Comparison of ENCODE assay signal across 12 mouse cellular contexts in genomic region chr3:75952328-75953060, GRCm38 (mm10). TPM values are rescaled to one million over a fixed set of nuclear protein-coding genes. Genes with fewer than 3 reads are reported as not detected.
DNase-seq lines count a peak whose midpoint lies in the region; ATAC-seq and TF ChIP-seq lines count a peak whose summit lies in the region.
"Had no signal": no experiment of that assay in that cellular context is flagged by ENCODE, and none has a peak within 500 bp of the region (broad histone marks: within the 10 kb centered on the region; RNA-seq: fewer than 3 reads in every experiment).

No protein-coding gene starts in this region.

- TF ChIP-seq CTCF in lung, embryonic 14.5 days (IDR thresholded peaks at IDR 0.05; ENCODE audit: low read depth): no peak

- H3K27me3 ChIP-seq in heart, embryonic 11.5 days (ENCODE audit: control insufficient read depth, insufficient read depth, low read length): no peaks in the 10 kb centered on the region
- H3K27me3 ChIP-seq in lung, embryonic 14.5 days (ENCODE audit: insufficient read depth, low read length): no peaks in the 10 kb centered on the region
- no peaks in the 10 kb centered on the region for H3K27me3 ChIP-seq in liver, embryonic 13.5 days
- no peaks in the 10 kb centered on the region for H3K27me3 ChIP-seq in stomach, embryonic 15.5 days (replicated peaks)

- no peaks in the 10 kb centered on the region for H3K36me3 ChIP-seq in heart, embryonic 11.5 days (ENCODE audit: control insufficient read depth, insufficient read depth, low read length)
- H3K36me3 ChIP-seq in lung, embryonic 14.5 days (ENCODE audit: insufficient read depth): no peaks in the 10 kb centered on the region
- 0 out of 2 replicates have a peak, but pooled peaks cover 2% of the 10 kb centered on the region for H3K36me3 ChIP-seq in liver, embryonic 13.5 days
- no peaks in the 10 kb centered on the region for H3K36me3 ChIP-seq in stomach, embryonic 15.5 days

- ATAC-seq in heart, embryonic 11.5 days (replicated peaks; ENCODE audit: insufficient number of reproducible peaks, low FRiP score, low TSS enrichment): no peak
- no peak for ATAC-seq in lung, embryonic 14.5 days (ENCODE audit: insufficient read depth)
- no peak for ATAC-seq in liver, embryonic 13.5 days (ENCODE audit: low read depth)
- ATAC-seq in stomach, embryonic 15.5 days (ENCODE audit: insufficient read depth, low FRiP score, low read depth): peak; percentile 54
- no peak for ATAC-seq in megakaryocyte progenitor cell, adult 5-6 weeks (replicated peaks; ENCODE audit: poor library complexity)

- H3K9me3 ChIP-seq in heart, embryonic 11.5 days (replicated peaks; ENCODE audit: control insufficient read depth, low read length): no peaks in the 10 kb centered on the region
- H3K9me3 ChIP-seq in lung, embryonic 14.5 days (ENCODE audit: low read depth, low read length): no peaks in the 10 kb centered on the region
- H3K9me3 ChIP-seq in liver, embryonic 13.5 days (replicated peaks): no peaks in the 10 kb centered on the region
- H3K9me3 ChIP-seq in stomach, embryonic 15.5 days: no peaks in the 10 kb centered on the region

- DNase-seq in heart, adult 9 months (ENCODE audit: low spot score in 2 of 2): no peak
- no peak for DNase-seq in lung, embryonic 14.5 days
- no peak for DNase-seq in lung, postnatal 4 days
- no peak for DNase-seq in liver, embryonic 13.5 days
- DNase-seq in thymus, postnatal 25 days: no peak
- DNase-seq: gastrocnemius, postnatal 10 days; kidney, postnatal 14 days had no signal

- peak overlapping the region; percentile 42 for H3K4me2 ChIP-seq in heart, embryonic 11.5 days
- H3K4me2 ChIP-seq in lung, embryonic 14.5 days: peak overlapping the region; percentile 34
- peak overlapping the region; percentile 33 for H3K4me2 ChIP-seq in liver, embryonic 13.5 days
- H3K4me2 ChIP-seq in stomach, embryonic 15.5 days: no peak overlapping the region

- H3K4me3 ChIP-seq in heart, embryonic 11.5 days (ENCODE audit: low read depth, low read length): no peak overlapping the region
- H3K4me3 ChIP-seq in lung, embryonic 14.5 days (ENCODE audit: low read depth, low read length): no peak overlapping the region
- H3K4me3 ChIP-seq in liver, embryonic 13.5 days (replicated peaks): peak overlapping the region; percentile 1; the same call in 1 of the 2 replicates
- H3K4me3 ChIP-seq in stomach, embryonic 15.5 days (replicated peaks): no peak overlapping the region
- H3K4me3 ChIP-seq: left cerebral cortex, adult 2 months had no signal

- H3K4me1 ChIP-seq in heart, embryonic 11.5 days (ENCODE audit: control insufficient read depth, insufficient read depth, low read length): peaks cover 28% of the 10 kb centered on the region
- H3K4me1 ChIP-seq in lung, embryonic 14.5 days (ENCODE audit: insufficient read depth): peaks cover 23% of the 10 kb centered on the region
- H3K4me1 ChIP-seq in liver, embryonic 13.5 days (replicated peaks): peaks cover 82% of the 10 kb centered on the region
- H3K4me1 ChIP-seq in stomach, embryonic 15.5 days: peaks cover 13% of the 10 kb centered on the region

- WGBS in heart, embryonic 11.5 days (ENCODE audit: insufficient replicate concordance): 26% methylated on average over 5 of the region's 5 CpGs
- WGBS in lung, embryonic 14.5 days: 34% methylated on average over 5 of the region's 5 CpGs
- 42% methylated on average over 5 of the region's 5 CpGs for WGBS in liver, embryonic 13.5 days (ENCODE audit: insufficient replicate concordance)
- 43% methylated on average over 5 of the region's 5 CpGs for whole genome bisulfite sequencing in stomach, embryonic 15.5 days

- no peak overlapping the region for H3K9ac ChIP-seq in heart, embryonic 11.5 days (ENCODE audit: low read depth, low read length)
- H3K9ac ChIP-seq in lung, embryonic 14.5 days: no peak overlapping the region
- H3K9ac ChIP-seq in liver, embryonic 13.5 days: peak overlapping the region; percentile 40; the same call in 1 of the 2 replicates
- no peak overlapping the region for H3K9ac ChIP-seq in stomach, embryonic 15.5 days

- H3K27ac ChIP-seq in heart, embryonic 11.5 days (ENCODE audit: low read depth, low read length): peak overlapping the region; percentile 12; the same call in 1 of the 2 replicates
- no peak overlapping the region for H3K27ac ChIP-seq in lung, embryonic 14.5 days (ENCODE audit: low read depth)
- peak overlapping the region; percentile 54; the same call in 1 of the 2 replicates for H3K27ac ChIP-seq in liver, embryonic 13.5 days
- peak overlapping the region; percentile 67; the same call in 1 of the 2 replicates for H3K27ac ChIP-seq in stomach, embryonic 15.5 days
- H3K27ac ChIP-seq: left cerebral cortex, adult 2 months; macrophage had no signal

RNA-seq across cellular contexts. Expression of gene Golim4, which starts 4.3 kb away (rescaled TPM):
- 40.4 and 45.4 TPM in 2 replicates for polyA plus RNA-seq in heart, embryonic 11.5 days (2014; fragmentation: Nextera tagmentation; extraction: Ambion mirVana)
- 47.8 and 48.3 TPM in 2 replicates for polyA plus RNA-seq in lung, embryonic 14.5 days (2014; fragmentation: Nextera tagmentation; extraction: Ambion mirVana)
- 18.2 and 23.5 TPM in 2 replicates for polyA plus RNA-seq in liver, embryonic 13.5 days (2015; fragmentation: Nextera tagmentation; extraction: Ambion mirVana)
- 64.0 and 64.5 TPM in 2 replicates for polyA plus RNA-seq in stomach, embryonic 15.5 days (2015; fragmentation: Nextera tagmentation; extraction: Ambion mirVana)
- 38.8 and 44.3 TPM in 2 replicates for total RNA-seq in megakaryocyte progenitor cell, adult 5-6 weeks (2015)
- 38.9 and 49.8 TPM in 2 replicates for total RNA-seq in megakaryocyte progenitor cell, adult 5-6 weeks (2017)
